Mouse (Mus musculus): ENCODE data around the gene Atp1a2. TPM values are rescaled to one million over a fixed set of nuclear protein-coding genes. Genes with fewer than 3 reads are reported as not detected.

Gene Atp1a2
- polyA plus RNA-seq, 1 experiment from 2014 or later, result 74.3 TPM

GRCm38 (mm10) chr1:172300247-172300646, 2.4 kb upstream of the Atp1a2 start:
- no peak for ATAC-seq (ENCODE audit: low FRiP score, low read depth)
- Histone ChIP-seq H3K27me3 (no peaks in the 10 kb centered on the region), H3K36me3 (no peaks in the 10 kb centered on the region), H3K4me1 (replicated peaks) (peaks cover 27% of the 10 kb centered on the region), H3K4me2 (no peak overlapping the region), H3K9me3 (no peaks in the 10 kb centered on the region), H3K4me3 (no peak overlapping the region), H3K9ac (no peak overlapping the region), H3K27ac (replicated peaks) (peak overlapping the region; percentile 52; the same call in 1 of the 2 replicates)
- 61% methylated on average over 5 of the region's 5 CpGs for WGBS

- H3K9ac ChIP-seq, result no peak overlapping the region
- no peak overlapping the region for H3K4me3 ChIP-seq
- ATAC-seq (ENCODE audit: low FRiP score, low read depth), result no peak
- peaks cover 31% of the 10 kb centered on the region for H3K4me1 ChIP-seq (replicated peaks)
- no peaks in the 10 kb centered on the region for H3K27me3 ChIP-seq
- no peaks in the 10 kb centered on the region for H3K36me3 ChIP-seq
- H3K27ac ChIP-seq (replicated peaks), result 0 out of 2 replicates have a peak overlapping the region, but pooled peaks have one; percentile 52
- H3K4me2 ChIP-seq, result no peak overlapping the region
- WGBS, result 66% methylated on average over 7 of the region's 7 CpGs
- H3K9me3 ChIP-seq, result no peaks in the 10 kb centered on the region
Measured at GRCm38 (mm10) chr1:172299528-172299927, 1.7 kb upstream of the Atp1a2 start.

- H3K27ac ChIP-seq (replicated peaks), result peak overlapping the region; percentile 81
- H3K9ac ChIP-seq, result peak overlapping the region; percentile 41
- WGBS, result 77% methylated on average over 6 of the region's 6 CpGs
- H3K27me3 ChIP-seq, result no peaks in the 10 kb centered on the region
- H3K9me3 ChIP-seq, result no peaks in the 10 kb centered on the region
- H3K36me3 ChIP-seq, result no peaks in the 10 kb centered on the region
- H3K4me2 ChIP-seq, result peak overlapping the region; percentile 44
- peaks cover 30% of the 10 kb centered on the region for H3K4me1 ChIP-seq (replicated peaks)
- no peak for ATAC-seq (ENCODE audit: low FRiP score, low read depth)
- H3K4me3 ChIP-seq, result peak overlapping the region; percentile 25
Measured at GRCm38 (mm10) chr1:172296816-172297510, 901 bp downstream of the Atp1a2 start.

- H3K4me1 ChIP-seq (replicated peaks), result peaks cover 18% of the 10 kb centered on the region
Measured at GRCm38 (mm10) chr1:172295751-172296197, 2.1 kb downstream of the Atp1a2 start.

GRCm38 (mm10) chr1:172293449-172293848, 4.4 kb downstream of the Atp1a2 start:
- H3K9ac ChIP-seq, result no peak overlapping the region
- no peak for ATAC-seq (ENCODE audit: low FRiP score, low read depth)
- no peaks in the 10 kb centered on the region for H3K9me3 ChIP-seq
- no peaks in the 10 kb centered on the region for H3K27me3 ChIP-seq
- peaks cover 12% of the 10 kb centered on the region; the same call in 1 of the 2 replicates for H3K4me1 ChIP-seq (replicated peaks)
- H3K36me3 ChIP-seq, result no peaks in the 10 kb centered on the region
- no peak overlapping the region for H3K27ac ChIP-seq (replicated peaks)
- H3K4me2 ChIP-seq, result no peak overlapping the region
- no peak overlapping the region for H3K4me3 ChIP-seq
- WGBS, result 81% methylated on average over 11 of the region's 11 CpGs

More at GRCm38 (mm10) chr1:172295751-172296197, 2.1 kb downstream of the Atp1a2 start:
- no peaks in the 10 kb centered on the region for H3K36me3 ChIP-seq
- no peaks in the 10 kb centered on the region for H3K9me3 ChIP-seq
- 46% methylated on average over 4 of the region's 4 CpGs for WGBS
- H3K27ac ChIP-seq (replicated peaks), result peak overlapping the region; percentile 81
- H3K27me3 ChIP-seq, result no peaks in the 10 kb centered on the region
- peak; percentile 85 for ATAC-seq (ENCODE audit: low FRiP score, low read depth)
- H3K4me3 ChIP-seq, result peak overlapping the region; percentile 25
- H3K4me2 ChIP-seq, result peak overlapping the region; percentile 44
- H3K9ac ChIP-seq, result peak overlapping the region; percentile 1; the same call in 1 of the 2 replicates

GRCm38 (mm10) chr1:172292880-172293279, 5.0 kb downstream of the Atp1a2 start:
- no peaks in the 10 kb centered on the region for H3K27me3 ChIP-seq
- H3K4me3 ChIP-seq, result no peak overlapping the region
- ATAC-seq (ENCODE audit: low FRiP score, low read depth), result no peak
- no peaks in the 10 kb centered on the region for H3K36me3 ChIP-seq
- WGBS, result 85% methylated on average over 2 of the region's 2 CpGs
- no peak overlapping the region for H3K4me2 ChIP-seq
- no peak overlapping the region for H3K27ac ChIP-seq (replicated peaks)
- no peaks in the 10 kb centered on the region for H3K9me3 ChIP-seq
- H3K4me1 ChIP-seq (replicated peaks), result peaks cover 12% of the 10 kb centered on the region; the same call in 1 of the 2 replicates
- H3K9ac ChIP-seq, result no peak overlapping the region

GRCm38 (mm10) chr1:172289617-172289946, 8.3 kb downstream of the Atp1a2 start:
- no peak for ATAC-seq (ENCODE audit: low FRiP score, low read depth)
- no peak overlapping the region for H3K27ac ChIP-seq (replicated peaks)
- no peaks in the 10 kb centered on the region for H3K9me3 ChIP-seq
- no peaks in the 10 kb centered on the region for H3K27me3 ChIP-seq
- H3K4me2 ChIP-seq, result no peak overlapping the region
- H3K9ac ChIP-seq, result no peak overlapping the region
- no peaks in the 10 kb centered on the region for H3K36me3 ChIP-seq
- peaks cover 9% of the 10 kb centered on the region; the same call in 1 of the 2 replicates for H3K4me1 ChIP-seq (replicated peaks)
- WGBS, result 96% methylated on average over 3 of the region's 3 CpGs
- no peak overlapping the region for H3K4me3 ChIP-seq

GRCm38 (mm10) chr1:172288900-172289616, 8.8 kb downstream of the Atp1a2 start:
- no peaks in the 10 kb centered on the region for H3K36me3 ChIP-seq
- no peak overlapping the region for H3K4me2 ChIP-seq
- H3K9me3 ChIP-seq, result no peaks in the 10 kb centered on the region
- ATAC-seq (ENCODE audit: low FRiP score, low read depth), result no peak
- H3K4me3 ChIP-seq, result no peak overlapping the region
- H3K4me1 ChIP-seq (replicated peaks), result 0 out of 2 replicates have a peak, but pooled peaks cover 4% of the 10 kb centered on the region
- H3K27me3 ChIP-seq, result no peaks in the 10 kb centered on the region
- no peak overlapping the region for H3K9ac ChIP-seq
- 92% methylated on average over 11 of the region's 11 CpGs for WGBS
- H3K27ac ChIP-seq (replicated peaks), result no peak overlapping the region

- Histone ChIP-seq H3K27ac (replicated peaks) (no peak overlapping the region), H3K9ac (no peak overlapping the region), H3K4me2 (no peak overlapping the region), H3K9me3 (no peaks in the 10 kb centered on the region), H3K36me3 (no peaks in the 10 kb centered on the region), H3K4me3 (no peak overlapping the region), H3K4me1 (replicated peaks) (no peaks in the 10 kb centered on the region), H3K27me3 (no peaks in the 10 kb centered on the region)
- WGBS, result 72% methylated on average over 5 of the region's 5 CpGs
- ATAC-seq (ENCODE audit: low FRiP score, low read depth), result no peak
Measured at GRCm38 (mm10) chr1:172286740-172287139, 11.1 kb downstream of the Atp1a2 start.

GRCm38 (mm10) chr1:172284221-172284620, 13.6 kb downstream of the Atp1a2 start:
- Histone ChIP-seq H3K4me3 (no peak overlapping the region), H3K9me3 (no peaks in the 10 kb centered on the region), H3K27ac (replicated peaks) (no peak overlapping the region), H3K36me3 (no peaks in the 10 kb centered on the region), H3K4me1 (replicated peaks) (no peaks in the 10 kb centered on the region; the same call in 1 of the 2 replicates), H3K4me2 (no peak overlapping the region), H3K9ac (no peak overlapping the region), H3K27me3 (no peaks in the 10 kb centered on the region)
- ATAC-seq (ENCODE audit: low FRiP score, low read depth), result no peak
- 93% methylated on average over 14 of the region's 14 CpGs for WGBS

GRCm38 (mm10) chr1:172283073-172283472, 14.8 kb downstream of the Atp1a2 start:
- H3K4me2 ChIP-seq, result no peak overlapping the region
- no peaks in the 10 kb centered on the region for H3K36me3 ChIP-seq
- H3K27me3 ChIP-seq, result no peaks in the 10 kb centered on the region
- no peak for ATAC-seq (ENCODE audit: low FRiP score, low read depth)
- no peak overlapping the region for H3K4me3 ChIP-seq
- no peaks in the 10 kb centered on the region for H3K9me3 ChIP-seq
- WGBS, result 91% methylated on average over 6 of the region's 6 CpGs
- H3K4me1 ChIP-seq (replicated peaks), result no peaks in the 10 kb centered on the region; the same call in 1 of the 2 replicates
- no peak overlapping the region for H3K9ac ChIP-seq
- H3K27ac ChIP-seq (replicated peaks), result no peak overlapping the region

- ATAC-seq (ENCODE audit: low FRiP score, low read depth), result no peak; the same call in 1 of the 2 replicates
- Histone ChIP-seq H3K36me3 (no peaks in the 10 kb centered on the region), H3K9me3 (no peaks in the 10 kb centered on the region), H3K27me3 (no peaks in the 10 kb centered on the region), H3K4me1 (replicated peaks) (no peaks in the 10 kb centered on the region; the same call in 1 of the 2 replicates), H3K4me2 (no peak overlapping the region), H3K27ac (replicated peaks) (no peak overlapping the region), H3K4me3 (no peak overlapping the region), H3K9ac (no peak overlapping the region)
- WGBS, result 87% methylated on average over 10 of the region's 10 CpGs
Measured at GRCm38 (mm10) chr1:172281522-172282254, 16.2 kb downstream of the Atp1a2 start.
